Mouse (Mus musculus) monocyte, adult 5-6 weeks (primary cell): ENCODE measurements around the gene St14. TPM values are rescaled to one million over a fixed set of nuclear protein-coding genes. Genes with fewer than 3 reads are reported as not detected.

Experiments used
- total RNA-seq: library from RNA; stranded (forward); fragments of 200-1000, 200-491, 200-594 nt; gene quantifications from 3 replicates; pipeline ENCODE4 v1.2.3, GENCODE M21; 2017

Gene St14
- total RNA-seq, 1 experiment from 2014 or later = 7.2 TPM

Other genes starting within 250 kb of the St14 start
- gene Adamts15, start 209.4 kb downstream of the St14 start, total RNA-seq = not detected in 3 replicates
- 0.32 TPM in 1 of 3 replicates, not detected in the others for gene Adamts8, start 189.3 kb downstream of the St14 start, total RNA-seq
- gene Zbtb44, start 101.2 kb downstream of the St14 start, total RNA-seq = 24.0 to 32.1 TPM (median 29.0 TPM) in 3 replicates
- 117 to 176 TPM (median 135 TPM) in 3 replicates for gene Aplp2, start 80.0 kb upstream of the St14 start, total RNA-seq
- 7.1 to 16.9 TPM (median 9.6 TPM) in 3 replicates for gene Prdm10, start 148.7 kb upstream of the St14 start, total RNA-seq